Mouse (Mus musculus) stomach, embryonic 16.5 days (tissue): Measurements from ENCODE around the gene Pax7. TPM values are rescaled to one million over a fixed set of nuclear protein-coding genes. Genes with fewer than 3 reads are reported as not detected.

Source experiments
- ATAC-seq: fragments of 200-750 bp; cut with Nextera tagmentation; 2 replicates; pipeline ENCODE4 v1.8.0; 2017; ENCODE audit warnings: moderate number of reproducible peaks, moderate TSS enrichment; ENCODE audit not compliant: insufficient read depth, low FRiP score
- H3K27ac ChIP-seq: fragments of 300-500 bp; sonication (generic); 2 replicates; pipeline ENCODE4 v1.5.1; 2014; ENCODE audit warnings: low read length
- H3K27me3 ChIP-seq: fragments of 300-500 bp; sonication (generic); 2 replicates; pipeline ENCODE4 v1.6.1; 2014; ENCODE audit warnings: low read length, control low read depth, mixed read lengths; ENCODE audit not compliant: control insufficient read depth, insufficient read depth
- H3K36me3 ChIP-seq: fragments of 300-500 bp; sonication (generic); 2 replicates; pipeline ENCODE4 v1.6.1; 2014; ENCODE audit warnings: low read length; ENCODE audit not compliant: control insufficient read depth, insufficient read depth
- H3K4me1 ChIP-seq: fragments of 300-500 bp; sonication (generic); 2 replicates; pipeline ENCODE4 v1.6.1; 2014; ENCODE audit warnings: low read length, control low read depth, mixed read lengths; ENCODE audit not compliant: control insufficient read depth, insufficient read depth
- H3K4me2 ChIP-seq: fragments of 300-500 bp; sonication (generic); 2 replicates; pipeline ENCODE4 v1.6.1; 2014; ENCODE audit warnings: low read depth, low read length, mixed read lengths
- H3K4me3 ChIP-seq: fragments of 300-500 bp; sonication (generic); replicated peaks from 2 replicates; pipeline ENCODE4 v1.5.1; 2014; ENCODE audit warnings: mild to moderate bottlenecking, low read length
- H3K9ac ChIP-seq: fragments of 300-500 bp; sonication (generic); 2 replicates; pipeline ENCODE4 v1.6.1; 2014; ENCODE audit warnings: low read length
- H3K9me3 ChIP-seq: fragments of 300-500 bp; sonication (generic); replicated peaks from 2 replicates; pipeline ENCODE4 v1.6.1; 2016; ENCODE audit warnings: low read length, control low read depth; ENCODE audit not compliant: control insufficient read depth
- WGBS: fragments of 180-500 bp; shearing (Covaris S2); extraction: QIAGEN DNeasy Blood & Tissue Kit; methylation state at CpG from one replicate; pipeline ENCODE4 v1.1.7; 2014; 5-methylcytosine and 5-hydroxymethylcytosine counted together
- polyA plus RNA-seq: library from polyadenylated mRNA; unstranded; fragments of >200 nt; fragmentation: Nextera tagmentation; extraction: Ambion mirVana; gene quantifications from 2 replicates; pipeline ENCODE4 v1.2.1, GENCODE M21; 2015

Pax7 gene
- polyA plus RNA-seq, 1 experiment from 2014 or later: 0.08 TPM

- no peak for ATAC-seq
- Histone ChIP-seq H3K27me3 (peaks cover 88% of the 10 kb centered on the region), H3K36me3 (no peaks in the 10 kb centered on the region), H3K4me3 (no peak overlapping the region), H3K4me1 (peaks cover 5% of the 10 kb centered on the region; the same call in 1 of the 2 replicates), H3K9me3 (no peaks in the 10 kb centered on the region), H3K27ac (no peak overlapping the region), H3K9ac (no peak overlapping the region), H3K4me2 (no peak overlapping the region)
- WGBS: 1% methylated on average over 3 of the region's 3 CpGs
Measured at GRCm38 (mm10) chr4:139826231-139826630, 7.1 kb downstream of the Pax7 start.

- ATAC-seq: no peak
- Histone ChIP-seq H3K4me3 (no peak overlapping the region), H3K4me1 (peaks cover 5% of the 10 kb centered on the region; the same call in 1 of the 2 replicates), H3K9ac (no peak overlapping the region), H3K9me3 (no peaks in the 10 kb centered on the region), H3K27ac (no peak overlapping the region), H3K36me3 (no peaks in the 10 kb centered on the region), H3K27me3 (peaks cover 88% of the 10 kb centered on the region), H3K4me2 (no peak overlapping the region)
- 4% methylated on average over 14 of the region's 14 CpGs for WGBS
Measured at GRCm38 (mm10) chr4:139825326-139826112, 7.8 kb downstream of the Pax7 start.

GRCm38 (mm10) chr4:139824572-139825325 lies 8.6 kb downstream of the Pax7 start:
- Histone ChIP-seq H3K36me3 (no peaks in the 10 kb centered on the region), H3K27me3 (peaks cover 86% of the 10 kb centered on the region), H3K4me1 (peaks cover 5% of the 10 kb centered on the region; the same call in 1 of the 2 replicates), H3K9me3 (no peaks in the 10 kb centered on the region), H3K9ac (no peak overlapping the region), H3K27ac (no peak overlapping the region), H3K4me3 (no peak overlapping the region), H3K4me2 (no peak overlapping the region)
- 2% methylated on average over 22 of the region's 22 CpGs for WGBS
- ATAC-seq: no peak

GRCm38 (mm10) chr4:139823870-139824472 lies 9.4 kb downstream of the Pax7 start:
- no peak for ATAC-seq
- H3K4me2 ChIP-seq: no peak overlapping the region
- H3K4me3 ChIP-seq: no peak overlapping the region
- H3K9me3 ChIP-seq: no peaks in the 10 kb centered on the region
- peaks cover 5% of the 10 kb centered on the region; the same call in 1 of the 2 replicates for H3K4me1 ChIP-seq
- H3K27ac ChIP-seq: no peak overlapping the region
- 1% methylated on average over 32 of the region's 32 CpGs for WGBS
- no peak overlapping the region for H3K9ac ChIP-seq
- no peaks in the 10 kb centered on the region for H3K36me3 ChIP-seq
- peaks cover 86% of the 10 kb centered on the region for H3K27me3 ChIP-seq

GRCm38 (mm10) chr4:139823138-139823869 lies 10.0 kb downstream of the Pax7 start:
- ATAC-seq: no peak
- H3K9me3 ChIP-seq: no peaks in the 10 kb centered on the region
- H3K27ac ChIP-seq: no peak overlapping the region
- 1% methylated on average over 44 of the region's 44 CpGs for WGBS
- H3K4me2 ChIP-seq: no peak overlapping the region
- no peaks in the 10 kb centered on the region for H3K36me3 ChIP-seq
- H3K9ac ChIP-seq: no peak overlapping the region
- peaks cover 5% of the 10 kb centered on the region; the same call in 1 of the 2 replicates for H3K4me1 ChIP-seq
- no peak overlapping the region for H3K4me3 ChIP-seq
- H3K27me3 ChIP-seq: peaks cover 89% of the 10 kb centered on the region

GRCm38 (mm10) chr4:139822214-139823137 lies 10.9 kb downstream of the Pax7 start:
- H3K27me3 ChIP-seq: peaks cover 95% of the 10 kb centered on the region
- H3K9me3 ChIP-seq: no peaks in the 10 kb centered on the region
- peaks cover 5% of the 10 kb centered on the region; the same call in 1 of the 2 replicates for H3K4me1 ChIP-seq
- H3K4me3 ChIP-seq: no peak overlapping the region
- no peaks in the 10 kb centered on the region for H3K36me3 ChIP-seq
- no peak overlapping the region for H3K9ac ChIP-seq
- no peak overlapping the region for H3K27ac ChIP-seq
- no peak for ATAC-seq
- no peak overlapping the region for H3K4me2 ChIP-seq
- WGBS: 2% methylated on average over 28 of the region's 28 CpGs

GRCm38 (mm10) chr4:139821491-139822160 lies 11.7 kb downstream of the Pax7 start:
- Histone ChIP-seq H3K4me2 (peak overlapping the region; percentile 41; the same call in 1 of the 2 replicates), H3K9ac (no peak overlapping the region; the same call in 1 of the 2 replicates), H3K27me3 (peaks cover 95% of the 10 kb centered on the region), H3K4me1 (peaks cover 5% of the 10 kb centered on the region; the same call in 1 of the 2 replicates), H3K9me3 (no peaks in the 10 kb centered on the region), H3K27ac (no peak overlapping the region), H3K4me3 (peak overlapping the region; percentile 30), H3K36me3 (no peaks in the 10 kb centered on the region)
- peak; percentile 53 for ATAC-seq
- WGBS: under 1% methylated on average over 65 of the region's 65 CpGs
